Mouse (Mus musculus) ES-Bruce4 (cell line): ENCODE results near the gene Tom1l2. TPM values are rescaled to one million over a fixed set of nuclear protein-coding genes. Genes with fewer than 3 reads are reported as not detected.
A peak's percentile ranks its signal among the peaks of the same experiment; 100 is the strongest.

Experiments
- H3K27ac ChIP-seq: 2 replicates; pipeline ENCODE4 v1.5.1; 2012; ENCODE audit warnings: low read length, inconsistent platforms; ENCODE audit not compliant: insufficient read depth
- H3K27me3 ChIP-seq: 2 replicates; pipeline ENCODE4 v1.6.1; 2012; ENCODE audit warnings: mild to moderate bottlenecking, low read length, inconsistent platforms; ENCODE audit not compliant: control insufficient read depth, poor library complexity, insufficient read depth, severe bottlenecking
- H3K36me3 ChIP-seq: 2 replicates; pipeline ENCODE4 v1.6.1; 2012; ENCODE audit warnings: inconsistent platforms, mild to moderate bottlenecking, low read length, moderate library complexity; ENCODE audit not compliant: control insufficient read depth, poor library complexity, insufficient read depth, severe bottlenecking
- H3K4me1 ChIP-seq: one replicate; pipeline ENCODE4 v1.8.1; 2011; ENCODE audit warnings: low read length; ENCODE audit not compliant: control insufficient read depth, insufficient read depth
- H3K4me3 ChIP-seq: 2 replicates; pipeline ENCODE4 v1.5.1; 2011; ENCODE audit warnings: low read depth, mild to moderate bottlenecking, low read length
- H3K9ac ChIP-seq: 2 replicates; pipeline ENCODE4 v1.6.1; 2012; ENCODE audit warnings: low read depth, mild to moderate bottlenecking, inconsistent platforms; ENCODE audit not compliant: poor library complexity, severe bottlenecking
- H3K9me3 ChIP-seq: replicated peaks from 2 replicates; pipeline ENCODE4 v1.6.1; 2012; ENCODE audit warnings: mild to moderate bottlenecking, low read length, inconsistent platforms; ENCODE audit not compliant: control insufficient read depth, poor library complexity, insufficient read depth, severe bottlenecking
- CTCF ChIP-seq: IDR thresholded peaks from one replicate; pipeline ENCODE4 v1.8.1; 2011; ENCODE audit warnings: low read depth, low read length
- EP300 ChIP-seq: IDR thresholded peaks from 2 replicates; pipeline ENCODE4 v1.6.1; 2011; ENCODE audit warnings: low read depth, low read length; ENCODE audit not compliant: insufficient read depth
- POLR2A ChIP-seq: IDR thresholded peaks from one replicate; pipeline ENCODE4 v1.8.1; 2011; ENCODE audit warnings: low read length; ENCODE audit not compliant: insufficient read depth
- polyA plus RNA-seq: library from polyadenylated mRNA; stranded (reverse); fragments of >200 nt; gene quantifications from 2 replicates; pipeline ENCODE4 v1.2.4, GENCODE M21; 2011; ENCODE audit warnings: low read depth; ENCODE audit not compliant: missing spikeins, insufficient read depth, insufficient read length

The Tom1l2 gene
- polyA plus RNA-seq = 9.9 and 12.4 TPM in 2 replicates

- peak within 1 kb of the TSS; percentile 40 for H3K9ac ChIP-seq
- TF ChIP-seq POLR2A (no peak), EP300 (no peak), CTCF (no peak)
- no peaks in the 10 kb centered on the region for H3K4me1 ChIP-seq
- H3K9me3 ChIP-seq = no peaks in the 10 kb centered on the region
- no peaks in the 10 kb centered on the region for H3K27me3 ChIP-seq
- H3K36me3 ChIP-seq = no peaks in the 10 kb centered on the region
- H3K27ac ChIP-seq = no peak within 1 kb of the TSS
- peak within 1 kb of the TSS; percentile 70 for H3K4me3 ChIP-seq
These were observed at the start of gene Tom1l2, which contains the start of gene Drc3 for GRCm38 (mm10) chr11:60352559-60353411. Gene Tom1l2, minus strand, starts transcription at chr11:60352905. Gene Drc3, plus strand, starts transcription at chr11:60353329.

GRCm38 (mm10) chr11:60397172-60397571, 44.5 kb upstream of the Tom1l2 start:
- H3K4me3 ChIP-seq = no peak overlapping the region
- H3K27me3 ChIP-seq = no peaks in the 10 kb centered on the region
- TF ChIP-seq EP300 (no peak), CTCF (no peak), POLR2A (no peak)
- H3K9ac ChIP-seq = no peak overlapping the region
- H3K36me3 ChIP-seq = peaks cover 6% of the 10 kb centered on the region
- no peaks in the 10 kb centered on the region for H3K4me1 ChIP-seq
- H3K27ac ChIP-seq = no peak overlapping the region
- no peaks in the 10 kb centered on the region; the same call in 1 of the 2 replicates for H3K9me3 ChIP-seq

- Histone ChIP-seq H3K27me3 (no peaks in the 10 kb centered on the region), H3K36me3 (peaks cover 2% of the 10 kb centered on the region; the same call in 1 of the 2 replicates), H3K4me3 (no peak overlapping the region), H3K9ac (no peak overlapping the region), H3K9me3 (no peaks in the 10 kb centered on the region; the same call in 1 of the 2 replicates), H3K4me1 (no peaks in the 10 kb centered on the region), H3K27ac (no peak overlapping the region)
- TF ChIP-seq EP300 = no peak
- TF ChIP-seq CTCF = no peak
- no peak for TF ChIP-seq POLR2A
These were observed 43.8 kb upstream of the Tom1l2 start for GRCm38 (mm10) chr11:60396546-60396945.

GRCm38 (mm10) chr11:60391346-60391745, 38.6 kb upstream of the Tom1l2 start:
- Histone ChIP-seq H3K36me3 (no peaks in the 10 kb centered on the region), H3K9ac (no peak overlapping the region), H3K27me3 (no peaks in the 10 kb centered on the region), H3K9me3 (no peaks in the 10 kb centered on the region), H3K4me1 (no peaks in the 10 kb centered on the region), H3K27ac (no peak overlapping the region), H3K4me3 (no peak overlapping the region)
- TF ChIP-seq POLR2A (no peak), EP300 (no peak), CTCF (no peak)

GRCm38 (mm10) chr11:60387944-60388343, 35.2 kb upstream of the Tom1l2 start:
- Histone ChIP-seq H3K27ac (no peak overlapping the region), H3K9me3 (no peaks in the 10 kb centered on the region), H3K36me3 (no peaks in the 10 kb centered on the region), H3K27me3 (no peaks in the 10 kb centered on the region), H3K4me3 (no peak overlapping the region), H3K9ac (no peak overlapping the region), H3K4me1 (no peaks in the 10 kb centered on the region)
- TF ChIP-seq CTCF (no peak), EP300 (no peak), POLR2A (no peak)

GRCm38 (mm10) chr11:60385946-60386345, 33.2 kb upstream of the Tom1l2 start:
- no peaks in the 10 kb centered on the region for H3K36me3 ChIP-seq
- no peaks in the 10 kb centered on the region for H3K27me3 ChIP-seq
- H3K4me3 ChIP-seq = no peak overlapping the region
- H3K9me3 ChIP-seq = no peaks in the 10 kb centered on the region
- no peaks in the 10 kb centered on the region for H3K4me1 ChIP-seq
- TF ChIP-seq EP300 (no peak), CTCF (no peak)
- no peak overlapping the region for H3K27ac ChIP-seq
- H3K9ac ChIP-seq = no peak overlapping the region
